Mouse (Mus musculus): ENCODE measurements around the gene Hist1h2bp. TPM values are rescaled to one million over a fixed set of nuclear protein-coding genes. Genes with fewer than 3 reads are reported as not detected.
A peak's percentile ranks its signal among the peaks of the same experiment; 100 is the strongest.
"Not testable (repeated sequence)": the region's sequence is repeated elsewhere in the genome, so short reads cannot be mapped to it uniquely, and the experiment has no call there.

Gene Hist1h2bp
- polyA plus RNA-seq, 1 experiment from 2014 or later: 2.0 TPM

DNA sequence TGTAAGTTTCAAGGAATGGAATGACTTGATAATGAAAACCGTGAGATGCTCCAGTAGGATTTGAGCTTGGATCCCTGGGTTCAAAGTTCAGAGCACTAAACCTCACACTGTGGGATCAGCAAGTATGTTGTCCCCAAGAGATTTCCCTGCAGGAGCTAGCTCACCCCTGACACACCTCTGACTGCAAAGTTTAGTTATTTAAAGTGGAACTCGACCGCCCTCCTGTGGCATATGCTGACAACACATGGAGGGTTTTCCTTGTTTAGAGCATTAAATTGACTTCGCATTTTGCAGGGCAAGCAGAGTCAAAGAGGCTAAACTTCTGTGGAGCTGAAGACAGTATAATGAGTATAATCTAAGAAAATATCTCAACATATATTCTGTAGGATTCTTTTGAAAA, 15.8 kb downstream of the Hist1h2bp start:
- not testable (repeated sequence) for H3K9me3 ChIP-seq (ENCODE audit: low read length); H3K36me3 ChIP-seq (ENCODE audit: insufficient read depth, low read length); H3K4me2 ChIP-seq (replicated peaks; ENCODE audit: low read depth, low read length); H3K4me3 ChIP-seq (ENCODE audit: low read length); H3K9ac ChIP-seq (replicated peaks; ENCODE audit: low read length); H3K27me3 ChIP-seq (ENCODE audit: insufficient read depth, low read length); H3K4me1 ChIP-seq (ENCODE audit: insufficient read depth, low read length); H3K27ac ChIP-seq (ENCODE audit: low read length)
- WGBS: no CpG with 5 or more reads among the region's 4 CpGs
- peak; percentile 79 for ATAC-seq (ENCODE audit: low FRiP score, low TSS enrichment)

- H3K27me3 ChIP-seq (ENCODE audit: insufficient read depth, low read length); H3K4me2 ChIP-seq (replicated peaks; ENCODE audit: low read depth, low read length); H3K4me1 ChIP-seq (ENCODE audit: insufficient read depth, low read length); H3K36me3 ChIP-seq (ENCODE audit: insufficient read depth, low read length); H3K9ac ChIP-seq (replicated peaks; ENCODE audit: low read length); H3K9me3 ChIP-seq (ENCODE audit: low read length); H3K27ac ChIP-seq (ENCODE audit: low read length); H3K4me3 ChIP-seq (ENCODE audit: low read length): not testable (repeated sequence)
- WGBS: no CpG with 5 or more reads among the region's 23 CpGs
- ATAC-seq (ENCODE audit: low FRiP score, low TSS enrichment): peak; percentile 98
Measured at GRCm38 (mm10) chr13:21810073-21810472, 22.8 kb downstream of the Hist1h2bp start, which contains the start of the genes Hist1h2bq and Hist1h2ao. Gene Hist1h2bq (minus strand): TSS chr13:21810197. Gene Hist1h2ao (plus strand): TSS chr13:21810465.

DNA sequence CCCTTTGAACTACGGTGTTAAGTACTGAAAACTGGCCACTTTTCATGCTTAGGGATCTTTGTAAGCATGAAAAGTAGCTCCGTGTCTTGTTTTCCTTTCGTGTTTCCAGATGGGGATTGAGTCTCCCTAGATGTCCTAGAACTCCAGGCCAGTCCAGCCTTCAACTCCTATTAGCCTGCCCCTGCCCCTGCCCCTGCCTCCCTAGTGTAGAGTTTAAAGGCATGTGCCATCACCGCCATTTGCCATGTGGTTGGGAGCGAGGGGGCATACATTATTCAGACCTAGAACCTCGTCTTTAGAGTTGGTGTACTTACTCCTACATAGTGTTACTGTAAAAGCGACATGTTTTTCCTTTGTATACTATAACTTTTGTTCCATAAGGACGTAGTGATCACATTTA, 23.8 kb downstream of the Hist1h2bp start:
- WGBS: no CpG with 5 or more reads among the region's 8 CpGs
- peak; percentile 50; the same call in 1 of the 2 replicates for ATAC-seq (ENCODE audit: low FRiP score, low TSS enrichment)
- H3K4me1 ChIP-seq (ENCODE audit: insufficient read depth, low read length); H3K27ac ChIP-seq (ENCODE audit: low read length); H3K9ac ChIP-seq (replicated peaks; ENCODE audit: low read length); H3K27me3 ChIP-seq (ENCODE audit: insufficient read depth, low read length); H3K4me2 ChIP-seq (replicated peaks; ENCODE audit: low read depth, low read length); H3K36me3 ChIP-seq (ENCODE audit: insufficient read depth, low read length); H3K9me3 ChIP-seq (ENCODE audit: low read length); H3K4me3 ChIP-seq (ENCODE audit: low read length): not testable (repeated sequence)

DNA sequence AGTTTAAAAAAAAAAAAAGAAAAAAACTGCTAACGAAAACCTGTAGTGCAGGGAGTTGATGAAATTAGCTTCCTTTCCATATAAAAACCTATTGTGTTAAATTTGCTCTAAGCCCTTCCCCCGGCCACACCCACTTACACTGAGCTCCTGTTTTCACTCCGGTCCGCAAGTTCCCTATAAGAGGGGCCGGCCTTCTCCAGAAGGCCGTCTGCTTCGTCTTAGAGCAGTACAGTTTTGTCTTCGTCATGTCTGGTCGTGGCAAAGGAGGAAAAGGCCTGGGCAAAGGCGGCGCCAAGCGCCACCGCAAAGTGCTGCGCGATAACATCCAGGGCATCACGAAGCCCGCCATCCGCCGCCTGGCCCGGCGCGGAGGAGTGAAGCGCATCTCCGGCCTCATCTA, 24.3 kb downstream of the Hist1h2bp start, which contains the start of gene Hist1h4m:
Gene Hist1h4m (plus strand): TSS at position 208 of the 400 bp plus-strand sequence.
- H3K4me1 ChIP-seq (ENCODE audit: insufficient read depth, low read length); H3K27ac ChIP-seq (ENCODE audit: low read length); H3K9me3 ChIP-seq (ENCODE audit: low read length); H3K36me3 ChIP-seq (ENCODE audit: insufficient read depth, low read length); H3K27me3 ChIP-seq (ENCODE audit: insufficient read depth, low read length); H3K9ac ChIP-seq (replicated peaks; ENCODE audit: low read length): not testable (repeated sequence)
- Histone ChIP-seq H3K4me3 (ENCODE audit: low read length) (peak within 1 kb of the TSS; percentile 20; the same call in 1 of the 2 replicates), H3K4me2 (replicated peaks; ENCODE audit: low read depth, low read length) (peak within 1 kb of the TSS; percentile 42)
- ATAC-seq (ENCODE audit: low FRiP score, low TSS enrichment): peak; percentile 63; the same call in 1 of the 2 replicates
- WGBS: no CpG with 5 or more reads among the region's 24 CpGs

GRCm38 (mm10) chr13:21812092-21812491, 24.8 kb downstream of the Hist1h2bp start:
- H3K36me3 ChIP-seq (ENCODE audit: insufficient read depth, low read length); H3K27me3 ChIP-seq (ENCODE audit: insufficient read depth, low read length); H3K4me1 ChIP-seq (ENCODE audit: insufficient read depth, low read length); H3K27ac ChIP-seq (ENCODE audit: low read length); H3K9me3 ChIP-seq (ENCODE audit: low read length); H3K9ac ChIP-seq (replicated peaks; ENCODE audit: low read length): not testable (repeated sequence)
- ATAC-seq (ENCODE audit: low FRiP score, low TSS enrichment): peak; percentile 52; the same call in 1 of the 2 replicates
- WGBS: 0% methylated on average over 12 of the region's 14 CpGs
- Histone ChIP-seq H3K4me2 (replicated peaks; ENCODE audit: low read depth, low read length) (peak overlapping the region; percentile 42), H3K4me3 (ENCODE audit: low read length) (peak overlapping the region; percentile 20; the same call in 1 of the 2 replicates)

- H3K4me1 ChIP-seq (ENCODE audit: insufficient read depth, low read length); H3K4me2 ChIP-seq (replicated peaks; ENCODE audit: low read depth, low read length); ATAC-seq (ENCODE audit: low FRiP score, low TSS enrichment); H3K27ac ChIP-seq (ENCODE audit: low read length); H3K9ac ChIP-seq (replicated peaks; ENCODE audit: low read length); H3K27me3 ChIP-seq (ENCODE audit: insufficient read depth, low read length); H3K9me3 ChIP-seq (ENCODE audit: low read length); H3K4me3 ChIP-seq (ENCODE audit: low read length); H3K36me3 ChIP-seq (ENCODE audit: insufficient read depth, low read length): not testable (repeated sequence)
- 73% methylated on average over 6 of the region's 16 CpGs for WGBS
Measured at GRCm38 (mm10) chr13:21820082-21820890, 33.0 kb downstream of the Hist1h2bp start.

DNA sequence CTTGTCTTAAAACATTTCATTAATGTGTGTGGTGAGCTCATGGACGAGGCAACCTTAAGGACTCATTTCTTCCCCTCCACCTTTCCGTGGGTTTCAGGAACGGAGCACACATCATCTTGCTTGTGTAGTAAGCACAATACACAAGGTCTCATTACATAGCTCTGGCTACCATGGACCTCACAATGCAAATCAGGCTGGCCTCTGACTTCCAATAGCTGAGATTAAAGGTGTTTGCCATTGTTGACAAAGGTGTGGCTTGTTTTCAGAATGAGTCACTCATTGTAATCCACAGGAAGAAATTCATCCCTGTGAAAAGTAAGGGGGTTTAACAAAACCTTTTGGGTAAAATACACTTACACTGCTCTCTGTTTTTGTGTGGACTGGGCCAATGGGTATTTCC, 41.2 kb downstream of the Hist1h2bp start:
- H3K4me1 ChIP-seq (ENCODE audit: insufficient read depth, low read length): no peaks in the 10 kb centered on the region
- 85% methylated on average over 3 of the region's 3 CpGs for WGBS

DNA sequence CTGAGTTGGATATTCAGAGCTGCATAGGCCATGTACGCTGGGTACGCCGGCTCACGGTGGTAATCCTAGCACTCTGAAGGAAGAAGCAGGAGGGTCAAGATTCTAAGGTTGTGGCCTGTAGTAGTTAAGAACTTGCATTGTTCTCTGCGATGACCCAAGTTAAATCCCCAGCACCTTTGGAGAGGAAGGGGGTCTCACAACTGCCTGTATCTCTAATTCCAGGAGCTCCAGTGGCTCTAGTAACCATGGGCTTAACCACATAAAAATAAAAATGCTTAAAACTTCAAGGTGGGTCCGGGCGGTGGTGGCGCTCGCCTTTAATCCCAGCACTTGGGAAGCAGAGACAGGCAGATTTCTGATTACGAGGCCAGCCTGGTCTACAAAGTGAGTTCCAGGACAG, 43.1 kb downstream of the Hist1h2bp start:
- Histone ChIP-seq H3K27ac (ENCODE audit: low read length) (0 out of 2 replicates have a peak overlapping the region, but pooled peaks have one; percentile 8), H3K4me3 (ENCODE audit: low read length) (no peak overlapping the region), H3K9me3 (ENCODE audit: low read length) (no peaks in the 10 kb centered on the region), H3K9ac (replicated peaks; ENCODE audit: low read length) (no peak overlapping the region), H3K36me3 (ENCODE audit: insufficient read depth, low read length) (no peaks in the 10 kb centered on the region), H3K27me3 (ENCODE audit: insufficient read depth, low read length) (no peaks in the 10 kb centered on the region), H3K4me1 (ENCODE audit: insufficient read depth, low read length) (no peaks in the 10 kb centered on the region), H3K4me2 (replicated peaks; ENCODE audit: low read depth, low read length) (no peak overlapping the region)
- no peak for ATAC-seq (ENCODE audit: low FRiP score, low TSS enrichment)
- WGBS: 91% methylated on average over 10 of the region's 10 CpGs

More for the DNA sequence above, 41.2 kb downstream of the Hist1h2bp start:
- no peak overlapping the region for H3K9ac ChIP-seq (replicated peaks; ENCODE audit: low read length)
- H3K27me3 ChIP-seq (ENCODE audit: insufficient read depth, low read length): no peaks in the 10 kb centered on the region
- no peak overlapping the region for H3K27ac ChIP-seq (ENCODE audit: low read length)
- no peaks in the 10 kb centered on the region for H3K36me3 ChIP-seq (ENCODE audit: insufficient read depth, low read length)
- H3K9me3 ChIP-seq (ENCODE audit: low read length): no peaks in the 10 kb centered on the region
- H3K4me2 ChIP-seq (replicated peaks; ENCODE audit: low read depth, low read length): no peak overlapping the region
- no peak overlapping the region for H3K4me3 ChIP-seq (ENCODE audit: low read length)
- ATAC-seq (ENCODE audit: low FRiP score, low TSS enrichment): no peak

DNA sequence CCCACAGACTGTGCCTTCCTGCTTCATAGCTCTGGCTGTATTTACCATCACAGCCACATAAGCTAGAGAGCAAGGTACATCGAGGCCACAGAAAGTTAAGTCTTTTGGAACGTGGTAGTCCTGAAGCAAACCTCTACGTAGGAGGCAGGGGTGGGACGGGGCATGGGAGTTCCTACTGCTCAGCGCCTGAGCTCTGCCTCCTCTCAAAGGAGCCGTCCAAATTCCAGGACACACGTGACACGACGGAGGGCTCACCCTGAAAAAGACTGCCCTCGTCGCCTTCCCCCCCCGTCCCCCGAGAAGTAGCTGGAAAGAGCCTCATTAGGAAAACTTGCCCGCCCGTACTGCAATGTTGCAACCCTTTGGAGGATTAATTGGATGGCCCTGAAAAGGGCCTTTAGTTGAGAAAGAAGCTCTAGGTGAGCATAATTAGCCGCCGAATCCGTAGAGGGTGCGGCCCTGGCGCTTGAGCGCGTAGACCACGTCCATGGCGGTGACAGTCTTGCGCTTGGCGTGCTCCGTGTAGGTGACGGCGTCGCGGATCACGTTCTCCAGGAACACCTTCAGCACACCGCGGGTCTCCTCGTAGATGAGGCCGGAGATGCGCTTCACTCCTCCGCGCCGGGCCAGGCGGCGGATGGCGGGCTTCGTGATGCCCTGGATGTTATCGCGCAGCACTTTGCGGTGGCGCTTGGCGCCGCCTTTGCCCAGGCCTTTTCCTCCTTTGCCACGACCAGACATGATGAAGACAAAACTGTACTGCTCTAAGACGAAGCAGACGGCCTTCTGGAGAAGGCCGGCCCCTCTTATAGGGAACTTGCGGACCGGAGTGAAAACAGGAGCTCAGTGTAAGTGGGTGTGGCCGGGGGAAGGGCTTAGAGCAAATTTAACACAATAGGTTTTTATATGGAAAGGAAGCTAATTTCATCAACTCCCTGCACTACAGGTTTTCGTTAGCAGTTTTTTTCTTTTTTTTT, 44.4 kb downstream of the Hist1h2bp start, which contains the start of gene Hist1h4n:
Gene Hist1h4n (minus strand): TSS at position 779 of the 977 bp plus-strand sequence.
- H3K9ac ChIP-seq (replicated peaks; ENCODE audit: low read length); H3K4me1 ChIP-seq (ENCODE audit: insufficient read depth, low read length); H3K36me3 ChIP-seq (ENCODE audit: insufficient read depth, low read length); H3K9me3 ChIP-seq (ENCODE audit: low read length); H3K27me3 ChIP-seq (ENCODE audit: insufficient read depth, low read length); H3K27ac ChIP-seq (ENCODE audit: low read length): not testable (repeated sequence)
- peak; percentile 90 for ATAC-seq (ENCODE audit: low FRiP score, low TSS enrichment)
- 0 out of 2 replicates have a peak within 1 kb of the TSS, but pooled peaks have one; percentile 16 for H3K4me3 ChIP-seq (ENCODE audit: low read length)
- peak within 1 kb of the TSS; percentile 27; the same call in 1 of the 2 replicates for H3K4me2 ChIP-seq (replicated peaks; ENCODE audit: low read depth, low read length)
- 0% methylated on average over 19 of the region's 58 CpGs for WGBS
